Mouse (Mus musculus): ENCODE data around the gene Rab3ip.

Rab3ip gene

GRCm38 (mm10) chr10:116950009-116950769 is at the start of gene Rab3ip:
TSS of gene Rab3ip (minus strand) at chr10:116950769.
- DNase-seq, result peak; percentile 94

GRCm38 (mm10) chr10:116998716-116999455 is 48.3 kb upstream of the Rab3ip start:
- no peak for DNase-seq

- DNase-seq, result no peak
Observed at GRCm38 (mm10) chr10:116996236-116996600, 45.6 kb upstream of the Rab3ip start.

GRCm38 (mm10) chr10:116995584-116996235 is 45.1 kb upstream of the Rab3ip start:
- DNase-seq, result no peak

- DNase-seq, result no peak
Observed at GRCm38 (mm10) chr10:116995162-116995561, 44.6 kb upstream of the Rab3ip start.

- no peak for DNase-seq
Observed at GRCm38 (mm10) chr10:116993971-116994370, 43.4 kb upstream of the Rab3ip start.

- peak; percentile 45 for DNase-seq
Observed at GRCm38 (mm10) chr10:116986264-116987082, 35.9 kb upstream of the Rab3ip start, which contains the start of gene Best3. TSS of gene Best3 (plus strand) at chr10:116986314.

GRCm38 (mm10) chr10:116984836-116985235 is 34.3 kb upstream of the Rab3ip start:
- no peak for DNase-seq

- no peak for DNase-seq
Observed at GRCm38 (mm10) chr10:116982526-116982925, 32.0 kb upstream of the Rab3ip start.

GRCm38 (mm10) chr10:116980888-116981287 is 30.3 kb upstream of the Rab3ip start:
- peak; percentile 43 for DNase-seq

- DNase-seq, result no peak
Observed at GRCm38 (mm10) chr10:116980273-116980672, 29.7 kb upstream of the Rab3ip start.

GRCm38 (mm10) chr10:116978841-116979240 is 28.3 kb upstream of the Rab3ip start:
- no peak for DNase-seq

GRCm38 (mm10) chr10:116977858-116978257 is 27.3 kb upstream of the Rab3ip start:
- no peak for DNase-seq

- DNase-seq, result peak; percentile 18
Observed at GRCm38 (mm10) chr10:116977455-116977854, 26.9 kb upstream of the Rab3ip start.

GRCm38 (mm10) chr10:116972509-116972908 is 21.9 kb upstream of the Rab3ip start, which contains the start of gene Gm10271:
TSS of gene Gm10271 (minus strand) at chr10:116972609.
- no peak for DNase-seq

- DNase-seq, result no peak
Observed at GRCm38 (mm10) chr10:116968741-116969140, 18.2 kb upstream of the Rab3ip start.

- DNase-seq, result no peak
Observed at GRCm38 (mm10) chr10:116966065-116966464, 15.5 kb upstream of the Rab3ip start.

- DNase-seq, result peak; percentile 55
Observed at GRCm38 (mm10) chr10:116965297-116965696, 14.7 kb upstream of the Rab3ip start.

- DNase-seq, result no peak
Observed at GRCm38 (mm10) chr10:116964571-116964970, 14.0 kb upstream of the Rab3ip start.

GRCm38 (mm10) chr10:116964084-116964483 is 13.5 kb upstream of the Rab3ip start:
- no peak for DNase-seq

- DNase-seq, result no peak
Observed at GRCm38 (mm10) chr10:116962803-116963202, 12.2 kb upstream of the Rab3ip start.

GRCm38 (mm10) chr10:116962152-116962551 is 11.6 kb upstream of the Rab3ip start:
- DNase-seq, result no peak
